Comparison of ENCODE assay signal across 23 mouse cellular contexts in genomic region chr13:47033602-47034001, GRCm38 (mm10). TPM values are rescaled to one million over a fixed set of nuclear protein-coding genes. Genes with fewer than 3 reads are reported as not detected.
DNase-seq lines count a peak whose midpoint lies in the region; ATAC-seq and TF ChIP-seq lines count a peak whose summit lies in the region.
"Had no signal": no experiment of that assay in that cellular context is flagged by ENCODE, and none has a peak within 500 bp of the region (broad histone marks: within the 10 kb centered on the region; RNA-seq: fewer than 3 reads in every experiment).

No protein-coding gene starts in this region.

- peak; percentile 14 for DNase-seq in forebrain, embryonic 11.5 days (ENCODE audit: low spot score)
- peak; percentile 58 for DNase-seq in kidney, adult 2 months
- DNase-seq in kidney, adult 9 months = peak; percentile 53
- no peak for DNase-seq in kidney, postnatal 4 days
- DNase-seq in liver, adult 2 months (ENCODE audit: extremely low read depth, low read depth, low spot score) = peak; percentile 80
- no peak for DNase-seq in liver
- DNase-seq: adrenal gland, adult 2 months; adrenal gland, adult 8-10 months; adrenal gland, postnatal 10 days; adrenal gland, postnatal 14 days; adrenal gland, postnatal 25 days; adrenal gland, postnatal 36 days; B cell, adult 2 months; cerebellum, adult 11 months; cerebellum, adult 11-12 months had no signal

- no peaks in the 10 kb centered on the region for H3K79me2 ChIP-seq in liver, adult 2 months (ENCODE audit: control insufficient read depth, insufficient read depth, low read length)

- no peaks in the 10 kb centered on the region for H3K36me3 ChIP-seq in forebrain, embryonic 11.5 days (ENCODE audit: control insufficient read depth, insufficient read depth, low read length)
- H3K36me3 ChIP-seq in forebrain, embryonic 16.5 days (ENCODE audit: control insufficient read depth, insufficient read depth) = no peaks in the 10 kb centered on the region
- no peaks in the 10 kb centered on the region for H3K36me3 ChIP-seq in kidney, adult 2 months (ENCODE audit: control insufficient read depth, insufficient read depth, low read length)
- no peaks in the 10 kb centered on the region for H3K36me3 ChIP-seq in kidney, embryonic 14.5 days (ENCODE audit: control insufficient read depth, insufficient read depth, low read length)
- H3K36me3 ChIP-seq in liver, adult 2 months (ENCODE audit: control insufficient read depth, insufficient read depth, low read length) = peaks cover 7% of the 10 kb centered on the region
- H3K36me3 ChIP-seq: G1E had no signal

- 85% methylated on average over 4 of the region's 4 CpGs for WGBS in forebrain, embryonic 11.5 days
- WGBS in forebrain, embryonic 16.5 days = 89% methylated on average over 4 of the region's 4 CpGs
- WGBS in kidney, adult 2 months = 83% methylated on average over 4 of the region's 4 CpGs
- WGBS in kidney, embryonic 14.5 days = 92% methylated on average over 4 of the region's 4 CpGs
- 67% methylated on average over 4 of the region's 4 CpGs for WGBS in liver, adult 2 months

- no peak overlapping the region for H3K4me2 ChIP-seq in forebrain, embryonic 11.5 days (ENCODE audit: low read depth, low read length, severe bottlenecking)
- H3K4me2 ChIP-seq in forebrain, embryonic 16.5 days (ENCODE audit: low read length) = no peak overlapping the region
- no peak overlapping the region for H3K4me2 ChIP-seq in kidney, embryonic 14.5 days (replicated peaks; ENCODE audit: low read depth, low read length)

- H3K9ac ChIP-seq in forebrain, embryonic 11.5 days (ENCODE audit: low read length) = no peak overlapping the region
- H3K9ac ChIP-seq in forebrain, embryonic 16.5 days (replicated peaks; ENCODE audit: low read depth, low read length) = no peak overlapping the region
- no peak overlapping the region for H3K9ac ChIP-seq in kidney, embryonic 14.5 days (ENCODE audit: low read depth, low read length)
- H3K9ac ChIP-seq in liver, adult 2 months (ENCODE audit: low read depth, low read length) = no peak overlapping the region

- no peak overlapping the region for H3K4me3 ChIP-seq in forebrain, embryonic 11.5 days (ENCODE audit: low read depth, low read length)
- no peak overlapping the region for H3K4me3 ChIP-seq in forebrain, embryonic 16.5 days (replicated peaks; ENCODE audit: low read length)
- H3K4me3 ChIP-seq in kidney, adult 2 months (ENCODE audit: insufficient read depth, low read depth, low read length) = no peak overlapping the region
- no peak overlapping the region for H3K4me3 ChIP-seq in kidney, embryonic 14.5 days (ENCODE audit: low read length)
- H3K4me3 ChIP-seq in liver, adult 2 months (ENCODE audit: insufficient read depth, low read depth, low read length) = no peak overlapping the region

- H3K9me3 ChIP-seq in forebrain, embryonic 11.5 days (ENCODE audit: control insufficient read depth, low read length) = no peaks in the 10 kb centered on the region
- H3K9me3 ChIP-seq in forebrain, embryonic 16.5 days (ENCODE audit: control insufficient read depth, low read length) = no peaks in the 10 kb centered on the region
- H3K9me3 ChIP-seq in kidney, embryonic 14.5 days (ENCODE audit: control insufficient read depth, low read length) = no peaks in the 10 kb centered on the region
- H3K9me3 ChIP-seq: G1E had no signal

- no peak for ATAC-seq in forebrain, embryonic 11.5 days (replicated peaks; ENCODE audit: low FRiP score)
- ATAC-seq in forebrain, embryonic 16.5 days = no peak
- no peak for ATAC-seq in kidney, embryonic 14.5 days (ENCODE audit: low FRiP score, low TSS enrichment)
- ATAC-seq: activated CD4-positive, CD25-positive, alpha-beta regulatory T cell, adult 4 months; CD4-positive, CD25-positive, alpha-beta regulatory T cell, adult 4 months; Patski had no signal

- H3K4me1 ChIP-seq in forebrain, embryonic 11.5 days (replicated peaks; ENCODE audit: control insufficient read depth, insufficient read depth, low read length) = no peaks in the 10 kb centered on the region
- H3K4me1 ChIP-seq in forebrain, embryonic 16.5 days (replicated peaks; ENCODE audit: control insufficient read depth, insufficient read depth, low read length) = no peaks in the 10 kb centered on the region
- H3K4me1 ChIP-seq in kidney, adult 2 months (ENCODE audit: control insufficient read depth, insufficient read depth, low read length) = peaks cover 10% of the 10 kb centered on the region; the same call in 1 of the 2 replicates
- H3K4me1 ChIP-seq in kidney, embryonic 14.5 days (ENCODE audit: control insufficient read depth, insufficient read depth, low read length) = no peaks in the 10 kb centered on the region
- peaks cover 5% of the 10 kb centered on the region; the same call in 1 of the 2 replicates for H3K4me1 ChIP-seq in liver, adult 2 months (ENCODE audit: control insufficient read depth, insufficient read depth, low read length)

- no peak for TF ChIP-seq CTCF in kidney, adult 2 months (conservative IDR thresholded peaks at IDR 0.05; ENCODE audit: insufficient read depth, insufficient read length, low read depth, low read length)
- no peak for TF ChIP-seq CTCF in liver, adult 2 months (IDR thresholded peaks at IDR 0.05; ENCODE audit: low read depth, low read length)

- H3K27ac ChIP-seq in forebrain, embryonic 11.5 days (ENCODE audit: low read depth, low read length) = no peak overlapping the region
- H3K27ac ChIP-seq in forebrain, embryonic 16.5 days (ENCODE audit: low read length) = no peak overlapping the region
- H3K27ac ChIP-seq in kidney, adult 2 months (ENCODE audit: insufficient read depth, low read depth, low read length) = no peak overlapping the region
- H3K27ac ChIP-seq in kidney, embryonic 14.5 days (ENCODE audit: low read depth, low read length) = no peak overlapping the region
- H3K27ac ChIP-seq in liver, adult 2 months (replicated peaks; ENCODE audit: insufficient read depth, low read depth, low read length) = no peak overlapping the region

- no peak for TF ChIP-seq POLR2A in kidney, adult 2 months (IDR thresholded peaks at IDR 0.05; ENCODE audit: low read depth, low read length)
- no peak for TF ChIP-seq POLR2A in liver, adult 2 months (IDR thresholded peaks at IDR 0.05; ENCODE audit: extremely low read depth, insufficient read depth, low read length)

- no peaks in the 10 kb centered on the region for H3K27me3 ChIP-seq in forebrain, embryonic 11.5 days (ENCODE audit: control insufficient read depth, insufficient read depth, low read length)
- no peaks in the 10 kb centered on the region for H3K27me3 ChIP-seq in forebrain, embryonic 16.5 days (replicated peaks; ENCODE audit: control insufficient read depth, insufficient read depth, low read length)
- H3K27me3 ChIP-seq in kidney, adult 2 months (replicated peaks; ENCODE audit: control insufficient read depth, insufficient read depth, low read length) = no peaks in the 10 kb centered on the region
- no peaks in the 10 kb centered on the region for H3K27me3 ChIP-seq in kidney, embryonic 14.5 days (ENCODE audit: control insufficient read depth, insufficient read depth, low read length)
- H3K27me3 ChIP-seq in liver, adult 2 months (ENCODE audit: control insufficient read depth, insufficient read depth, low read length) = no peaks in the 10 kb centered on the region
- H3K27me3 ChIP-seq: CH12.LX, Patski had no signal

RNA-seq across cellular contexts. Expression of gene Kdm1b, which starts 9.7 kb away (rescaled TPM):
- 20.4 and 21.1 TPM in 2 replicates for polyA plus RNA-seq in forebrain, embryonic 11.5 days (2014; fragmentation: Nextera tagmentation; extraction: Ambion mirVana)
- polyA plus RNA-seq in forebrain, embryonic 16.5 days (2015; fragmentation: Nextera tagmentation; extraction: Ambion mirVana) = 24.7 and 28.1 TPM in 2 replicates
- polyA plus RNA-seq in kidney, adult 2 months (2012; rRNA removed) = 11.4 and 13.7 TPM in 2 replicates
- 8.6 and 12.1 TPM in 2 replicates for polyA plus RNA-seq in kidney, embryonic 14.5 days (2014; fragmentation: Nextera tagmentation; extraction: Ambion mirVana)
- total RNA-seq in liver, adult 2 months (2014; rRNA removed) = 17.5 and 21.1 TPM in 2 replicates
- polyA plus RNA-seq in liver, adult 2 months (2012; rRNA removed) = 7.4 and 9.3 TPM in 2 replicates

RNA-seq across cellular contexts. Expression of gene Tpmt, which starts 10.9 kb away (rescaled TPM):
- 31.7 and 34.2 TPM in 2 replicates for polyA plus RNA-seq in forebrain, embryonic 11.5 days (2014; fragmentation: Nextera tagmentation; extraction: Ambion mirVana)
- 18.9 and 24.2 TPM in 2 replicates for polyA plus RNA-seq in forebrain, embryonic 16.5 days (2015; fragmentation: Nextera tagmentation; extraction: Ambion mirVana)
- polyA plus RNA-seq in kidney, adult 2 months (2012; rRNA removed) = 52.6 and 55.0 TPM in 2 replicates
- polyA plus RNA-seq in kidney, embryonic 14.5 days (2014; fragmentation: Nextera tagmentation; extraction: Ambion mirVana) = 23.4 and 29.7 TPM in 2 replicates
- 33.0 and 45.4 TPM in 2 replicates for total RNA-seq in liver, adult 2 months (2014; rRNA removed)
- polyA plus RNA-seq in liver, adult 2 months (2012; rRNA removed) = 13.9 and 18.9 TPM in 2 replicates

RNA-seq across cellular contexts. Expression of gene Nhlrc1, which starts 19.0 kb away (rescaled TPM):
- polyA plus RNA-seq in forebrain, embryonic 11.5 days (2014; fragmentation: Nextera tagmentation; extraction: Ambion mirVana) = 5.3 and 6.9 TPM in 2 replicates
- 14.9 and 15.3 TPM in 2 replicates for polyA plus RNA-seq in forebrain, embryonic 16.5 days (2015; fragmentation: Nextera tagmentation; extraction: Ambion mirVana)
- polyA plus RNA-seq in kidney, adult 2 months (2012; rRNA removed) = 2.5 and 2.6 TPM in 2 replicates
- polyA plus RNA-seq in kidney, embryonic 14.5 days (2014; fragmentation: Nextera tagmentation; extraction: Ambion mirVana) = 2.5 and 3.1 TPM in 2 replicates
- 0.40 and 0.83 TPM in 2 replicates for total RNA-seq in liver, adult 2 months (2014; rRNA removed)
- 1.8 and 2.9 TPM in 2 replicates for polyA plus RNA-seq in liver, adult 2 months (2012; rRNA removed)
- total RNA-seq: CH12.LX, MEL had no signal
- polyA plus RNA-seq: G1E had no signal

Comparison
In these comparisons a context has a peak if more than half of its experiments do, and no peak if none do; other contexts are left out.
1. DNase-seq: peak in forebrain, embryonic 11.5 days (single experiment), kidney, adult 2 months (single experiment), kidney, adult 9 months (single experiment) and liver, adult 2 months (single experiment); none in kidney, postnatal 4 days (0 of 2) and liver (single experiment).